15 mouse cellular contexts compared by ENCODE assay signal in the genomic region with DNA sequence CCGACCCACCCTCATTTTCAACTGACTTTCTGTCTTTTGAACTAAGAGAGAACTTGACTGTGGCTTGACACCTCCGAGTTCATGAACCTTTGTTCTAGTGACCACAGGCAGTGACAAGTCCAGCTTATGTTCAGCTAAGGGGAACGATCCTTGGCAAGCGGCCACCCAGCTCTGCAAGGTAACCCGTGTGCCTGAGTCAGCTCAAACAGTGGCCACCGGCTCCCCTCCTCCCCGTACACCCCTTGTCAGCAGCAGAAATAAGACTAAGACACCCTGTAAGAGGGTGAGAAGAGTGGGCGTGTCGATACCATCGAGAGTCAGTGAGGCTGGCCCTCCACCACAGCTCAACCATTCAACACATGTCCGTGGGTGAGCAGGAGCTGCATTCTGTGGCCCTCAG. TPM values are rescaled to one million over a fixed set of nuclear protein-coding genes. Genes with fewer than 3 reads are reported as not detected.
DNase-seq lines count a peak whose midpoint lies in the region; ATAC-seq and TF ChIP-seq lines count a peak whose summit lies in the region.
"Had no signal": no experiment of that assay in that cellular context is flagged by ENCODE, and none has a peak within 500 bp of the region (broad histone marks: within the 10 kb centered on the region; RNA-seq: fewer than 3 reads in every experiment).

No protein-coding gene starts in this region.

- peak overlapping the region; percentile 50; the same call in 1 of the 2 replicates for H3K27ac ChIP-seq in hindbrain, embryonic 10.5 days
- no peak overlapping the region for H3K27ac ChIP-seq in hindbrain, embryonic 12.5 days
- H3K27ac ChIP-seq in forebrain, embryonic 13.5 days = no peak overlapping the region
- H3K27ac ChIP-seq in layer of hippocampus, adult 2 months = no peak overlapping the region
- H3K27ac ChIP-seq: hindbrain, embryonic 15.5 days; liver, embryonic 14.5 days; midbrain, embryonic 12.5 days had no signal

- H3K4me1 ChIP-seq in hindbrain, embryonic 10.5 days (replicated peaks) = peaks cover 32% of the 10 kb centered on the region
- H3K4me1 ChIP-seq in hindbrain, embryonic 12.5 days = peaks cover 14% of the 10 kb centered on the region
- H3K4me1 ChIP-seq in forebrain, embryonic 13.5 days = peaks cover 20% of the 10 kb centered on the region

- DNase-seq in hindbrain, embryonic 10.5 days (ENCODE audit: low spot score) = no peak
- peak; percentile 54 for DNase-seq in testis, postnatal 10 days (ENCODE audit: low spot score)
- DNase-seq in testis, postnatal 14 days (ENCODE audit: low spot score) = no peak
- peak; percentile 83 for DNase-seq in kidney, postnatal 10 days
- DNase-seq in urinary bladder, postnatal 25 days (ENCODE audit: low spot score) = peak; percentile 56
- no peak for DNase-seq in layer of hippocampus, adult 2 months (ENCODE audit: low spot score in 2 of 2)
- DNase-seq: cerebellum, adult 2 months had no signal

- no peaks in the 10 kb centered on the region for H3K36me3 ChIP-seq in hindbrain, embryonic 10.5 days
- no peaks in the 10 kb centered on the region for H3K36me3 ChIP-seq in hindbrain, embryonic 12.5 days
- H3K36me3 ChIP-seq in forebrain, embryonic 13.5 days (ENCODE audit: poor library complexity, severe bottlenecking) = no peaks in the 10 kb centered on the region
- H3K36me3 ChIP-seq: hindbrain, embryonic 15.5 days; midbrain, embryonic 12.5 days had no signal

- TF ChIP-seq CTCF in layer of hippocampus, adult 2 months (conservative IDR thresholded peaks at IDR 0.05) = no peak

- 90% methylated on average over 11 of the region's 11 CpGs for WGBS in hindbrain, embryonic 10.5 days
- WGBS in hindbrain, embryonic 12.5 days = 87% methylated on average over 11 of the region's 11 CpGs
- 83% methylated on average over 11 of the region's 11 CpGs for WGBS in forebrain, embryonic 13.5 days

- H3K4me2 ChIP-seq in hindbrain, embryonic 12.5 days (replicated peaks) = no peak overlapping the region
- no peak overlapping the region for H3K4me2 ChIP-seq in forebrain, embryonic 13.5 days
- H3K4me2 ChIP-seq: hindbrain, embryonic 15.5 days; midbrain, embryonic 12.5 days had no signal

- 0 out of 2 replicates have a peak, but pooled peaks cover 4% of the 10 kb centered on the region for H3K27me3 ChIP-seq in hindbrain, embryonic 10.5 days (ENCODE audit: insufficient read depth, poor library complexity, severe bottlenecking)
- H3K27me3 ChIP-seq in hindbrain, embryonic 12.5 days = peaks cover 3% of the 10 kb centered on the region
- no peaks in the 10 kb centered on the region for H3K27me3 ChIP-seq in forebrain, embryonic 13.5 days
- H3K27me3 ChIP-seq: hindbrain, embryonic 15.5 days had no signal

- no peaks in the 10 kb centered on the region for H3K9me3 ChIP-seq in hindbrain, embryonic 10.5 days
- no peaks in the 10 kb centered on the region for H3K9me3 ChIP-seq in hindbrain, embryonic 12.5 days (replicated peaks)
- H3K9me3 ChIP-seq in forebrain, embryonic 13.5 days (replicated peaks) = no peaks in the 10 kb centered on the region
- H3K9me3 ChIP-seq: hindbrain, embryonic 15.5 days; midbrain, embryonic 12.5 days had no signal

- ATAC-seq in hindbrain, embryonic 12.5 days (ENCODE audit: low FRiP score) = no peak
- no peak for ATAC-seq in forebrain, embryonic 13.5 days

- H3K9ac ChIP-seq in hindbrain, embryonic 12.5 days = no peak overlapping the region
- H3K9ac ChIP-seq in forebrain, embryonic 13.5 days = no peak overlapping the region
- H3K9ac ChIP-seq: hindbrain, embryonic 15.5 days; liver, embryonic 14.5 days; midbrain, embryonic 12.5 days had no signal

- H3K4me3 ChIP-seq in hindbrain, embryonic 10.5 days = no peak overlapping the region
- H3K4me3 ChIP-seq in hindbrain, embryonic 12.5 days = no peak overlapping the region
- no peak overlapping the region for H3K4me3 ChIP-seq in forebrain, embryonic 13.5 days
- H3K4me3 ChIP-seq in layer of hippocampus, adult 2 months = no peak overlapping the region
- H3K4me3 ChIP-seq: hindbrain, embryonic 15.5 days; midbrain, embryonic 12.5 days had no signal

RNA-seq across cellular contexts. Expression of a gene that starts 27.4 kb away (rescaled TPM):
- polyA plus RNA-seq in hindbrain, embryonic 10.5 days (2016; fragmentation: Nextera tagmentation; extraction: Ambion mirVana) = not detected in 2 replicates
- 0.08 TPM in 1 of 2 replicates, not detected in the other for polyA plus RNA-seq in hindbrain, embryonic 12.5 days (2016; fragmentation: Nextera tagmentation; extraction: Ambion mirVana)
- 0.06 and 0.09 TPM in 2 replicates for polyA plus RNA-seq in forebrain, embryonic 13.5 days (2015; fragmentation: Nextera tagmentation; extraction: Ambion mirVana)
- total RNA-seq in layer of hippocampus, adult 2 months (2021) = not detected
- total RNA-seq: granulocyte monocyte progenitor cell, adult 5-6 weeks; layer of hippocampus, adult 8-10 months had no signal
- polyA plus RNA-seq: cerebellum, adult 2 months; frontal cortex, adult 2 months; hindbrain, embryonic 15.5 days; liver, embryonic 14.5 days had no signal

Comparison
In these comparisons a context has a peak if more than half of its experiments do, and no peak if none do; other contexts are left out.
1. DNase-seq: peak in testis, postnatal 10 days (single experiment), kidney, postnatal 10 days (single experiment) and urinary bladder, postnatal 25 days (single experiment); none in hindbrain, embryonic 10.5 days (single experiment), testis, postnatal 14 days (single experiment) and layer of hippocampus, adult 2 months (0 of 2).